Mouse (Mus musculus) left cerebral cortex, postnatal 14 days (tissue): ENCODE measurements around the gene Gcnt4. TPM values are rescaled to one million over a fixed set of nuclear protein-coding genes. Genes with fewer than 3 reads are reported as not detected.
"Not testable (repeated sequence)": the region's sequence is repeated elsewhere in the genome, so short reads cannot be mapped to it uniquely, and the experiment has no call there.

Source experiments
- DNase-seq, 2 experiments: peaks; one replicate each; pipeline ENCODE4 v3.0.0; 2021 to 2022; ENCODE audit warnings: low spot score in 2 of 2, mixed read lengths in 1 of 2
- intact Hi-C: fragments of 180-260 bp; cut with DNase I; formaldehyde crosslinking; loops from one replicate; pipeline ENCODE4 v1.15.1; 2025
- long read RNA-seq, 2 experiments: library from polyadenylated mRNA; stranded (forward); transcript quantifications; one replicate each; pipeline ENCODE4 v2.0.0; 2021
- total RNA-seq, 2 experiments: library from RNA; stranded (reverse); gene quantifications; 2 replicates each; pipeline ENCODE4 v1.2.3; 2021

Gene Gcnt4
- total RNA-seq, result 1 to 10 TPM; 5.5 to 7.5 TPM
- long read RNA-seq, experiment 1, partial matches to known transcripts, result 0 of 2 reads
- long read RNA-seq, experiment 1, other reads (novel, unspliced or antisense), result 2 of 2 reads
- long read RNA-seq, experiment 2, partial matches to known transcripts, result 0 of 2 reads
- long read RNA-seq, experiment 2, other reads (novel, unspliced or antisense), result 2 of 2 reads

DNA sequence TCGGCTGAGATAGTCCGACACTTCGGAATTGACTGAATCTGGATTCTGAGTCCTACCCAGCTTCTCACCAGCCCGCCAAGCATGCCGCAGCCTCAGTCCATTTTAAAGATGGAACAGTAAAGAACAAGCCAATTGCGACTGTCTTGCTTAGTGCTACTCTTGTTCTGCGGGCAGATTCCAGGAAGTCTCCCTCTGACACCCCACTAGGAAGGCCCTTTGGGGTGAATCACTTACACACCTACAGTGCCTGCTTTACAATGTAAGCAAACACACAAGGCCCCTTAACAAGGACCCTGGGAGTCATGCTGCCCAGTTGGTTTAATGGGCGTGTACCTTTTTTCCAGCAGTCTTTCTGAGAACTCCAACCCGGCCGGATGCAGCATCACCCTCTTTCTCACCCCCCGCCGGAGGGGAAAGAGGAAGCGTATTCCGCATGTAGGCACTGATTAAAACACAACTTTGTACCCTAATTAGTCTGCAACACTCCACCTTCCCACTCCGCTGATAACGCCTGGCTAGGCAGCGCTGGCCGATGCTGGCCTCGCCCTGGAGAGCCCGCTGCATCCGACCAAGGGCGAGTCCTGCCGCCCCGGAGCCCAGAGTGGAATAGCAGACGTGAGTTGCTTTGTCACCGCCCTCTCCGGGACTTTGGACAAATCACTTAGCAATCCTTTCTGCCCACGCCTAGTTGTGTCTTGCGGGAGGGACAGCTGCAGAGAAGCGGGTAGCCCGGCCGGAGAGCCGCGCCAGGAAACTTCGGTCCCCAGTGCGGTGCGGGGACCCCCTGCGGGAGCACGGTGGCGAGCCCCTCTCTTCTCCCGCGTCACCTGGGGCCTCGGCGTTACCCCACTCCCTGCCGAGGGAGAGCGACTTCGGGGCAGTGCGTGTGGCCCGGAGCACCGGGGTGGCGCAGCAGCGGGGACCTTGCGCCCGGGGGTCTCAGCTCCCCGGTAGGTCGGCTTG lies at the start of gene Gcnt4:
Gene Gcnt4, plus strand, starts transcription at position 691 of the 963 bp plus-strand sequence.
- peak in 1 of 2 experiments; percentile 33 for DNase-seq
- intact Hi-C loops, result loop anchor here (10.0 kb wide), 1 partner anchor 69 kb away; no protein-coding TSS in a partner anchor

- intact Hi-C loops, result no loop called here
- DNase-seq, result peak; percentile 35 to 45
Observed at GRCm38 (mm10) chr13:96878220-96879057, 46.0 kb upstream of the Gcnt4 start.

DNA sequence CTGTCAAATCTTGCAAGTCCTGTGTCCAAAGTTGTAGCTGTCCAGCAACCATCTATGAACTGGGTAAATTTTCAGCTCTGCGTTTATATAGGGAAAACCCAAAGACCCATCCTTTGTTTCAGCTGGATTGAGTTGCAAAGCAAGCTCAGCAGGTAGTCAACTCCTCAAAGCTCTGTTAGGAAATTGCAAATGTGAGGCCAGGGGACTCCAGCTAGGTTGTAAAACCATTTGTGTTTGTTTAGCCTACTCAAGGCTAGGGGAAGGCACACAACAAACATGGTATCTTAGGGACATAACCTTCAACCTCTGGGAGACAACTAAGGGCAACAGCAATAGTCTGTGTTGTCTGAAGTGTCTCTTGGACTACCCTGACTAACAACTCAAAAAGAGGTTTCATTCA lies 40.0 kb upstream of the Gcnt4 start:
- intact Hi-C loops, result no loop called here
- no peak for DNase-seq

DNA sequence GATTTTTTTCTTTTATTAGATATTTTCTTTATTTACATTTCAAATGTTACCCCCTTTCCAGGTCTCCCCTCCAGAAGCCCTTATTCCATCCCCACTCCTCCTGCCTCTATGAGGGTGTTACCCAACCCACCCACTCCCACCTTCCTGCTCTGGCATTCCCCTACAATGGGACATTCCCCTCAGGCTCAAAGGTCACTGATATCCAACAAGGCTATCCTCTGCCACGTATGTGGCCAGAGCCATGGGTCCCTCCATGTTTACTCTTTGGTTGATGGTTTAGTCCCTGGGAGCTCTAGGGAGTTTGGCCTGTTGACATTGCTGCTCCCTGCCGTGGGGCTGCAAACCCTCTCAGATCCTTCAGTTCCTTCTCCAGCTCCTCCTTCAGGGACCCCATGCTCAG lies 34.5 kb upstream of the Gcnt4 start:
- intact Hi-C loops, result no loop called here

GRCm38 (mm10) chr13:96895144-96895543 lies 29.3 kb upstream of the Gcnt4 start:
- no peak for DNase-seq
- intact Hi-C loops, result no loop called here

More for the DNA sequence above, 34.5 kb upstream of the Gcnt4 start:
- no peak for DNase-seq

DNA sequence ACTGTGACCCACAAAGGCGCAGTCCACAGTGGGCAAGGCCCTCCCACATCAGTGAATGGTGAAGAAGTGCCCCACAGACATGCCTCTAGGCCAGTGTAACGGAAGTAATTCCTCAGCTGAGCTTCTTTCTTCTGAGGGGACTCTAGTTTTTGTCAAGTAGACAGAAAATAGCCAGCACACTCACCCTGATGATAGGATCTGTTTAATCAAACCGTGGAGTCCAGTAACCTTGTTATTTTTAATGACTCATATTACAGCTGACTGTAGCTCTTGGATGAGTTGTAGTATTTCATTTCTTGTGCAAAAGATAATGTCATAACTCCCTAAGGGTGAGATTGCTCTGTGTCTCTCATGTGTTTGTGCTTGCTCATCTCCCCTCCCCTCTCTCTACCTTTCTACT lies 17.8 kb upstream of the Gcnt4 start:
- intact Hi-C loops, result no loop called here
- no peak for DNase-seq

DNA sequence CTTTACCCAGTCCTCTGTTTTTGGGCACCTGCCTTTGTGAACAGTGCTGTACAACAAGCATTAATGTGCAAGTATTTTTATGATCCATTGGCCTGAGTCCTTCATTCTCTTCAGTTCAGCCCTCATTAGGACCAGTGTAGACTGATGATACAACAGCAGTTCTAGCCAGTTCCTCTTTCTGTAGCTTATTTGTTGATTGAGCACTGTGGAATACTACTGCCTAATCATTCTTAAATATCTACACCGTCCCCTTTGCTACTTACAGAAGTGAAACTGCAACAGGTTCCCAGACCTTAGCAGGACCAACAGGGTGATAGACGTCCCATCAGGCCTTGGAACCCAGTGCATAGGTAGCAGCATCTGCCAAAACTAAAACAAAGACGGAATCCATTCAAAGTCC lies 13.3 kb upstream of the Gcnt4 start:
- intact Hi-C loops, result no loop called here
- DNase-seq, result no peak

- intact Hi-C loops, result loop anchor here (10.0 kb wide), 1 partner anchor 68 kb away; no protein-coding TSS in a partner anchor
Observed at GRCm38 (mm10) chr13:96923134-96923533, 1.4 kb upstream of the Gcnt4 start.

DNA sequence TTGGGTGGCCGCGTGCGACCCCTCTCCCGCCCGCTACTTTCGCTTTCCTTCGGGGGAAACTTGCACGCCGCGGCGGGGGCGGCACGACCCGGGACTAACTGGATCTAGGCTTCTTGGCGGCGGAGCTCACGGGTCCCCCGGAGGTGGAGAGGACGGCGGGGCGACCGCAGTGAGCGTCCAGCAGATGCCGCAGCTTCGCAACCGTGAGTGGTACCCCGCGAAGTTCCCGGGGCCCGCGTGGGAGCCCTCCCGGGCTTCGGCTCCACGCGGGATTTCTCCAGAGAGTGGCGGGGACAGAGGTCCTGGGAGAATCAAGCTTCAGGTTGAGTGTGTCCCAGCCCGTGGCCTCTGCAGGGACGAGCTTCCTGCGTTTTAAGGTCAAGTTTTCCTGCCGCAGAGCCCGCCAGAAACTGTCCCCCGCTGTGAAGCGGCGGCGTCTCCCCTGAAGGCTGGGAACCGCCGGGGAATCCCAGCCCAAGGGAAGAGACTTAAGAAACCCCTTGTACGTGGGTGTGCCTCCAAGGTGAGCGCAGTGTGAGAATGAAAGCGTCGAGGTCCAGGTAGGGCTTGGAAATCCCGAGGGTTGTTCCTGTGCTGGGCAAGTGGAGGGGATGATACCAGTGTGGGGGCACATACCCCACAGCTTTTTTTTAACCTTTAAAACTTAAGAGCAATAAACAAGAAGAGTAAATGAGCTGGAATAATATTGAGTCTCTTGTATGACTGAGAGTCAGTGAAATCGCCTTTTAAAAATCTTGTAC lies 676 bp downstream of the Gcnt4 start:
- intact Hi-C loops, result loop anchor here (10.0 kb wide), 1 partner anchor 70 kb away; no protein-coding TSS in a partner anchor
- DNase-seq, result no peak

More at GRCm38 (mm10) chr13:96923134-96923533, 1.4 kb upstream of the Gcnt4 start:
- DNase-seq, result not testable (repeated sequence)

DNA sequence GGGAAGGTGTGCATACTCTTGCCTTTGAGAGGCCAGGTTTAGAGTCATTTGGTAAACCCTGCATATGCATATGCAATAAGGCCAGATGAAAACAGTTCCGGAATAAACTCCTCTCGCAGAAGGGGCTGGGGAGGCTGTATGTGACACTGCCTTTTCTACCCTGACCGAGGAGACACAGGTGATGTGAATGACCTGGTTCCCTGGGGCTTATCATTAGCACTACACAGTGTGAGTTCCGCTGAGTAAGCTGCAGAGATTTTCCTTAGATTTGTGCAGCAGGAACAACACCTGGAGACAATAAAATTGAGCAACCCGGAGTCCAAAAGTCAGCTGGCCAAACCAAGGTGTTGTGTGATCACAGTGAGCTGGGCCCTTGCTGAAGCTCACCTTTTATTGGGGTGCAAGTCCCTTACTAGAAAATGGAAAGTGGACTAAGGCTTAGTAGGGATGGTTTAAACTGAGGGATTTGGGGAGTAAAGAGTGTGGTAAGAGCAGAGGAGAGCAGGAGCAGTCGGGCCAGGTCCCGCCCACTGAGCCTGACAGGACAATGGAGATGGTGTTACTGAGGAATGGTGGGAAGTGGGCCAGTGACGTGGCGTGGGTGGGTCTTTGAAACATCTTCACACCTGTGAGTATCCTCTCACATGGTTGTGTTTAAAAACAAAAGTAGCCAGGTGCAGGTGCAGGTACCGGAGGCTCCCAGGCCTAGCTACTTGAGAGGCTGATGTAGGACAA lies 1.7 kb downstream of the Gcnt4 start:
- intact Hi-C loops, result loop anchor here (10.0 kb wide), 1 partner anchor 71 kb away; no protein-coding TSS in a partner anchor
- no peak for DNase-seq

- no peak for DNase-seq
- intact Hi-C loops, result loop anchor here (10.0 kb wide), 1 partner anchor 73 kb away; no protein-coding TSS in a partner anchor
Observed at GRCm38 (mm10) chr13:96927781-96928180, 3.3 kb downstream of the Gcnt4 start.

GRCm38 (mm10) chr13:96928432-96929039 lies 4.0 kb downstream of the Gcnt4 start:
- peak in 1 of 2 experiments; percentile 50 for DNase-seq
- intact Hi-C loops, result loop anchor here (10.0 kb wide), 1 partner anchor 74 kb away; no protein-coding TSS in a partner anchor

- intact Hi-C loops, result loop anchor here (5.0 kb wide), 1 partner anchor 75 kb away; no protein-coding TSS in a partner anchor
Observed at GRCm38 (mm10) chr13:96932745-96933144, 8.3 kb downstream of the Gcnt4 start.

GRCm38 (mm10) chr13:96933367-96933766 lies 8.9 kb downstream of the Gcnt4 start:
- no peak for DNase-seq
- intact Hi-C loops, result loop anchor here (5.0 kb wide), 1 partner anchor 74 kb away; no protein-coding TSS in a partner anchor

More at GRCm38 (mm10) chr13:96932745-96933144, 8.3 kb downstream of the Gcnt4 start:
- DNase-seq, result peak; percentile 65 to 82

GRCm38 (mm10) chr13:96936173-96936777 lies 11.8 kb downstream of the Gcnt4 start:
- intact Hi-C loops, result no loop called here
- DNase-seq, result no peak

- no peak for DNase-seq
- intact Hi-C loops, result no loop called here
Observed at GRCm38 (mm10) chr13:96937059-96937558, 12.6 kb downstream of the Gcnt4 start.

DNA sequence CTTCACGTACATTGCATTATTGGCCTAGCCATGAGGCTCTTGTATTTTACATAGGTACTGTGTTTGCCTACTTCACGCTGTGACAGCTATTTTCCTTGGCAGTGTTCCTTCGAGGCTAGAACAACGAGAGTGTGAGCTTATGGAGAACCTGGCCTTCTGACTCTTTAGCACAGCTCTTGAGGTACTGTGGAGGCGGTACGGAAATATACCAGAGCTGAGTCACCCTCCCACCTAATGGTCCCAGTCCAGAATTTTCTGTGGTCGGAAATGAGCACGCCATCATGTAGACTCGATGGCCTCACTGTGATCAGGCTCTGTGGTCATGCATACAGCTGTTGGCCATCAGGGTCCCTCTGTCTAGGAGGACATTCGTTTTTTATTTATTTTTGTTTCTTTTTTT lies 15.2 kb downstream of the Gcnt4 start:
- no peak for DNase-seq

More for the DNA sequence above, 15.2 kb downstream of the Gcnt4 start:
- intact Hi-C loops, result no loop called here
